Mouse (Mus musculus) embryonic fibroblast, embryonic 13.5 days (primary cell): ENCODE measurements around the gene Apc2.

Experiments
- CTCF ChIP-seq: IDR thresholded peaks from 2 replicates; pipeline ENCODE4 v1.5.1; 2011; ENCODE audit warnings: mild to moderate bottlenecking, control low read depth, low read length, moderate library complexity, borderline replicate concordance; ENCODE audit not compliant: insufficient read depth
- POLR2A ChIP-seq: IDR thresholded peaks from 2 replicates; pipeline ENCODE4 v1.6.1; 2011; ENCODE audit warnings: low read depth, mild to moderate bottlenecking, control low read depth, low read length, moderate library complexity

- no peak for TF ChIP-seq CTCF
- no peak for TF ChIP-seq POLR2A
Measured at GRCm38 (mm10) chr10:80300672-80301181, 5.0 kb downstream of the Apc2 start.
